Mouse (Mus musculus) central nervous system, embryonic 18 days (tissue): Measurements from ENCODE around the gene Echdc1. TPM values are rescaled to one million over a fixed set of nuclear protein-coding genes. Genes with fewer than 3 reads are reported as not detected.

Source experiments
- polyA plus RNA-seq: library from polyadenylated mRNA; depleted of rRNA; stranded (reverse); fragments of >200 nt; gene quantifications from 2 replicates; pipeline ENCODE4 v1.2.3, GENCODE M21; 2012; rRNA removed

The Echdc1 gene
- 17.9 and 21.6 TPM in 2 replicates for polyA plus RNA-seq

GRCm38 (mm10) chr10:29313064-29313638 lies at the start of gene Echdc1:
Gene Echdc1, plus strand, starts transcription at chr10:29313166.

GRCm38 (mm10) chr10:29362197-29362900 lies 49.4 kb downstream of the Echdc1 start, which contains the start of gene Rnf146:
Gene Rnf146, minus strand, starts transcription at chr10:29362442.

Other genes with a start within 250 kb of the Echdc1 start
- 72.5 and 77.8 TPM in 2 replicates for gene Soga3, start 169.3 kb upstream of the Echdc1 start, polyA plus RNA-seq
- 18.0 and 20.8 TPM in 2 replicates for gene Gm49353, start 114.2 kb upstream of the Echdc1 start, polyA plus RNA-seq
- gene 9330159F19Rik, start 101.6 kb upstream of the Echdc1 start, polyA plus RNA-seq, result 91.2 and 94.2 TPM in 2 replicates
- 87.7 and 96.8 TPM in 2 replicates for gene Rnf146, start 49.3 kb downstream of the Echdc1 start, polyA plus RNA-seq
- gene Rspo3, start 222.7 kb downstream of the Echdc1 start, polyA plus RNA-seq, result 3.2 and 4.3 TPM in 2 replicates